Mouse (Mus musculus): ENCODE results near the gene Olfr1404.

- TF ChIP-seq MAZ (IDR thresholded peaks at IDR 0.05; ENCODE audit: low read depth, low read length) (no peak), TCF12 (IDR thresholded peaks at IDR 0.05; ENCODE audit: low read depth, low read length) (no peak), SMC3 (IDR thresholded peaks at IDR 0.05; ENCODE audit: low read depth, low read length) (no peak), POLR2A (IDR thresholded peaks at IDR 0.05; ENCODE audit: low read depth, low read length) (no peak), RCOR1 (conservative IDR thresholded peaks at IDR 0.05; ENCODE audit: low read depth, low read length) (no peak), CTCF (conservative IDR thresholded peaks at IDR 0.05 in 1 of 2, IDR thresholded peaks at IDR 0.05 in 1 of 2; ENCODE audit: low read depth in 2 of 2, low read length in 2 of 2) (no peak), RAD21 (IDR thresholded peaks at IDR 0.05; ENCODE audit: low read depth, low read length) (no peak), ZNF384 (IDR thresholded peaks at IDR 0.05; ENCODE audit: low read depth, low read length) (no peak)
Measured at GRCm38 (mm10) chr1:173249888-173250287, 37.7 kb downstream of the Olfr1404 start.
